Mouse (Mus musculus): ENCODE results near the gene Htra1.

Htra1 gene

GRCm38 (mm10) chr7:131027557-131027956 is 91.6 kb downstream of the Htra1 start:
- DNase-seq, result no peak

GRCm38 (mm10) chr7:131031755-131032154 is 95.8 kb downstream of the Htra1 start, which contains the start of gene Dmbt1:
Gene Dmbt1, plus strand, starts transcription at chr7:131032053.
- no peak for DNase-seq

Data from thymus, postnatal 4 days (tissue).